ENCODE assay signal across 8 mouse cellular contexts in the genomic region with DNA sequence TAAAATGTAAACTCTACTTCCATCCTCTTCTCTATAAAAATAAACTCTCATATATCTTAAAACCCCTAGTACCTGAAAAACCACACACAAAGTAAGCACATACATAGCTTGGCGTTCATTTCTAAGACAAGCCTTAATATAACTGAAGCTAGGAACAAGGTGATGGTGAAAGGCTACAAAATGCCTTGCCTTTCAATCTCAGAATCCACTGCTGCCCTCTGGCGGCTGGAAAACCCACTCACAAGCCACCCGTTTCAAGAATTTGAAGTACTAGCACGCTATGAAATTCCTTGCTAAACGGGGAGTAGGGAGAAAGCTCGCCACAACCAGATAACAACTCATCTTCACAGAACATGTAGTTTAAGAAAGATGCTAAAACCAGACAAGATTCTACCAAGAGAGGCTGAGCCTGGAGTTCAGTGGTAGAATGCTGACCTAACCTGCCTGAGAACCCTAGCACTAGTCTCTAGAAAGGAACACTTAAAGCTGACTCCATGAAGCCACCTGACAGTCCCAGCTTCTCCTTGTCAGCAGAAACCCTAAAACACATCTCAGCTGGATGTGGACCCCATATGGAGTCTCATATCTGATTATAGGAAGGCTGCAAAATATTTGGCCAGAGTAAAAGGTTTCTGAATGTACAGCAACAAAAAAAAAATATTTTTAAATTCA. TPM values are rescaled to one million over a fixed set of nuclear protein-coding genes. Genes with fewer than 3 reads are reported as not detected.
DNase-seq lines count a peak whose midpoint lies in the region; ATAC-seq lines count a peak whose summit lies in the region.

No protein-coding gene starts in this region.

- no peak overlapping the region for H3K9ac ChIP-seq in hindbrain, embryonic 14.5 days
- no peak overlapping the region for H3K9ac ChIP-seq in midbrain, embryonic 11.5 days (ENCODE audit: low read length)

- no peaks in the 10 kb centered on the region for H3K9me3 ChIP-seq in hindbrain, embryonic 14.5 days (ENCODE audit: control insufficient read depth, low read length)
- H3K9me3 ChIP-seq in midbrain, embryonic 11.5 days (ENCODE audit: control insufficient read depth, low read length) = no peaks in the 10 kb centered on the region

- no peak for ATAC-seq in CD4-positive, CD25-positive, alpha-beta regulatory T cell, adult 4 months
- ATAC-seq in hindbrain, embryonic 14.5 days (ENCODE audit: low FRiP score) = no peak; the same call in 1 of the 2 replicates
- ATAC-seq in midbrain, embryonic 11.5 days (ENCODE audit: low FRiP score) = peak; percentile 55; the same call in 1 of the 2 replicates

- no peaks in the 10 kb centered on the region for H3K4me1 ChIP-seq in hindbrain, embryonic 14.5 days (replicated peaks; ENCODE audit: control insufficient read depth, insufficient read depth, low read length)
- H3K4me1 ChIP-seq in midbrain, embryonic 11.5 days (ENCODE audit: control insufficient read depth, insufficient read depth, low read length) = no peaks in the 10 kb centered on the region; the same call in 1 of the 2 replicates

- WGBS in hindbrain, embryonic 14.5 days = 6% methylated on average over 6 of the region's 6 CpGs
- 12% methylated on average over 6 of the region's 6 CpGs for WGBS in midbrain, embryonic 11.5 days

- no peak overlapping the region for H3K27ac ChIP-seq in hindbrain, embryonic 14.5 days
- no peak overlapping the region for H3K27ac ChIP-seq in midbrain, embryonic 11.5 days (ENCODE audit: low read depth, low read length)

- peak; percentile 71 for DNase-seq in CD4-positive, CD25-positive, alpha-beta regulatory T cell, adult 2 months (ENCODE audit: low read depth, low spot score)
- DNase-seq in cerebellum, adult 8-10 months = peak; percentile 83
- DNase-seq in frontal cortex, adult 2 months (ENCODE audit: extremely low spot score in 1 of 2, low spot score in 1 of 2) = peak; percentile 75 to 96
- DNase-seq in hindbrain, embryonic 14.5 days (ENCODE audit: low spot score) = peak; percentile 97
- DNase-seq in left cerebral cortex, adult 18-20 months (ENCODE audit: low spot score in 2 of 2) = peak; percentile 90 to 93
- DNase-seq in midbrain, embryonic 11.5 days (ENCODE audit: low spot score, missing footprints) = peak; percentile 97
- DNase-seq in right cerebral cortex, postnatal 4 days = peak; percentile 95

- H3K36me3 ChIP-seq in hindbrain, embryonic 14.5 days (replicated peaks; ENCODE audit: control insufficient read depth, insufficient read depth) = peaks cover 24% of the 10 kb centered on the region
- H3K36me3 ChIP-seq in midbrain, embryonic 11.5 days (ENCODE audit: control insufficient read depth, insufficient read depth, low read length) = peaks cover 2% of the 10 kb centered on the region; the same call in 1 of the 2 replicates

- no peaks in the 10 kb centered on the region for H3K27me3 ChIP-seq in hindbrain, embryonic 14.5 days (ENCODE audit: control insufficient read depth, insufficient read depth, low read length)
- no peaks in the 10 kb centered on the region for H3K27me3 ChIP-seq in midbrain, embryonic 11.5 days (ENCODE audit: control insufficient read depth, insufficient read depth, low read length)

- no peak overlapping the region for H3K4me3 ChIP-seq in hindbrain, embryonic 14.5 days (replicated peaks; ENCODE audit: low read length)
- no peak overlapping the region for H3K4me3 ChIP-seq in midbrain, embryonic 11.5 days (ENCODE audit: low read depth, low read length)

- H3K4me2 ChIP-seq in hindbrain, embryonic 14.5 days (replicated peaks) = no peak overlapping the region
- no peak overlapping the region for H3K4me2 ChIP-seq in midbrain, embryonic 11.5 days

RNA-seq across cellular contexts. Expression of a gene that starts 29.1 kb away (rescaled TPM):
- 10 to 100 TPM; 10.7 to 17.6 TPM for polyA plus RNA-seq in CD4-positive, CD25-positive, alpha-beta regulatory T cell, adult 4 months (2017; shearing (Covaris generic))
- polyA plus RNA-seq in frontal cortex, adult 2 months (2012; rRNA removed) = 14.6 and 16.1 TPM in 2 replicates
- 35.4 and 35.7 TPM in 2 replicates for polyA plus RNA-seq in hindbrain, embryonic 14.5 days (2014; fragmentation: Nextera tagmentation; extraction: Ambion mirVana)
- total RNA-seq in left cerebral cortex, adult 18-20 months (2021) = 10 to 100 TPM; 24.8 to 26.1 TPM
- polyA plus RNA-seq in midbrain, embryonic 11.5 days (2014; fragmentation: Nextera tagmentation; extraction: Ambion mirVana) = 45.1 and 52.0 TPM in 2 replicates

RNA-seq across cellular contexts. Expression of a gene that starts 29.2 kb away (rescaled TPM):
- 10 to 100 TPM; 30.9 to 38.9 TPM for polyA plus RNA-seq in CD4-positive, CD25-positive, alpha-beta regulatory T cell, adult 4 months (2017; shearing (Covaris generic))
- 20.8 and 24.6 TPM in 2 replicates for polyA plus RNA-seq in frontal cortex, adult 2 months (2012; rRNA removed)
- 16.9 and 19.5 TPM in 2 replicates for polyA plus RNA-seq in hindbrain, embryonic 14.5 days (2014; fragmentation: Nextera tagmentation; extraction: Ambion mirVana)
- 10 to 100 TPM; 28.4 to 38.7 TPM for total RNA-seq in left cerebral cortex, adult 18-20 months (2021)
- polyA plus RNA-seq in midbrain, embryonic 11.5 days (2014; fragmentation: Nextera tagmentation; extraction: Ambion mirVana) = 30.5 and 30.6 TPM in 2 replicates
